Mouse (Mus musculus) heart, embryonic 11.5 days (tissue): ENCODE results near the gene Lipe. TPM values are rescaled to one million over a fixed set of nuclear protein-coding genes. Genes with fewer than 3 reads are reported as not detected.

Experiments
- ATAC-seq: fragments of 200-750 bp; cut with Nextera tagmentation; replicated peaks from 2 replicates; pipeline ENCODE4 v1.8.0; 2017; ENCODE audit warnings: moderate library complexity; ENCODE audit not compliant: insufficient number of reproducible peaks, low FRiP score, low TSS enrichment
- H3K27ac ChIP-seq: fragments of 300-500 bp; sonication (generic); 2 replicates; pipeline ENCODE4 v1.5.1; 2014; ENCODE audit warnings: mild to moderate bottlenecking, low read depth, low read length
- H3K27me3 ChIP-seq: fragments of 300-500 bp; sonication (generic); 2 replicates; pipeline ENCODE4 v1.6.1; 2014; ENCODE audit warnings: mild to moderate bottlenecking, low read length, mixed read lengths; ENCODE audit not compliant: control insufficient read depth, insufficient read depth
- H3K36me3 ChIP-seq: fragments of 300-500 bp; sonication (generic); 2 replicates; pipeline ENCODE4 v1.6.1; 2014; ENCODE audit warnings: mild to moderate bottlenecking, low read length, moderate library complexity, mixed read lengths; ENCODE audit not compliant: control insufficient read depth, insufficient read depth
- H3K4me1 ChIP-seq: fragments of 300-500 bp; sonication (generic); 2 replicates; pipeline ENCODE4 v1.6.1; 2014; ENCODE audit warnings: low read length; ENCODE audit not compliant: control insufficient read depth, insufficient read depth
- H3K4me2 ChIP-seq: fragments of 300-500 bp; sonication (generic); 2 replicates; pipeline ENCODE4 v1.6.1; 2014; ENCODE audit warnings: mild to moderate bottlenecking, moderate library complexity
- H3K4me3 ChIP-seq: fragments of 300-500 bp; sonication (generic); 2 replicates; pipeline ENCODE4 v1.5.1; 2014; ENCODE audit warnings: low read depth, low read length
- H3K9ac ChIP-seq: fragments of 300-500 bp; sonication (generic); 2 replicates; pipeline ENCODE4 v1.6.1; 2014; ENCODE audit warnings: mild to moderate bottlenecking, low read depth, low read length, moderate library complexity
- H3K9me3 ChIP-seq: fragments of 300-500 bp; sonication (generic); replicated peaks from 2 replicates; pipeline ENCODE4 v1.6.1; 2016; ENCODE audit warnings: low read length; ENCODE audit not compliant: control insufficient read depth
- WGBS: fragments of 180-500 bp; shearing (Covaris S2); extraction: QIAGEN DNeasy Blood & Tissue Kit; methylation state at CpG from one replicate; pipeline ENCODE4 v1.1.7; 2014; ENCODE audit not compliant: insufficient replicate concordance; 5-methylcytosine and 5-hydroxymethylcytosine counted together
- polyA plus RNA-seq: library from polyadenylated mRNA; unstranded; fragments of >200 nt; fragmentation: Nextera tagmentation; extraction: Ambion mirVana; gene quantifications from 2 replicates; pipeline ENCODE4 v1.2.1, GENCODE M21; 2014

Gene Lipe
- polyA plus RNA-seq, 1 experiment from 2014 or later, result 1.6 TPM

DNA sequence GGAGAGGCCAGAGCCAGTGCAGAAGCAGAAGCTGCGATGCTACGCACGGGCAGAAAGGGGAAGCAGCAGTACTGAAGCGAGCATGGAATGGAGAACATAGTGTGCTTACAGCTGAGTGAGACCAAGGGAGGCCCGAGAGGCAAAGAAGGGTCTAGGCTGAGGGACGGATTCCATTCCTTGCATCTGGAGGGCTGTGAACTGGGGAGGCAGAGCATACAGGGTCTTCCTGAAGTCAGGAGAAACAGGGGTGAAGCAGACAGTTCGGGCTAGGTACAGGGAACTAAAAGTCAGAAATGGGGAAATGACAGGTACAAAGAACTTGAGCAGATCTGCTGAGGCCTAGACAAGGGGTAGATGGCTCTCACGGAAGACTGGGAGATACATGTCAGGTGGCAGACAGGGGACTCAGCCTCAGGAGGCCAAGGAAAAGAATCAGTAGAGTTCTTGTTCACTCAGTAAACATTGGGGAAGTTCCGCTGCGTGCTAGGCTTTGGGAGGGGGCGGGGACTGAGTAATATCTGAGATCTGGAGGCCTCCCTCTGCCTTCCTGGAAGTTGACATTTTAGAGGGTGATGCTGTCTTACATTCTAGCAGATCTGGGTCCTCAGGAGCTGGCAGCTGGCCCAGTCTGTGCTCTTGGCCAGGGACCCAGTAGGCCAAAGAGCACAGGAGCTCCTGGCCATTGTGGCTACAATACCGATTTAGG lies 12.5 kb downstream of the Lipe start:
- Histone ChIP-seq H3K27me3 (no peaks in the 10 kb centered on the region), H3K9ac (no peak overlapping the region), H3K4me3 (no peak overlapping the region), H3K4me1 (peaks cover 5% of the 10 kb centered on the region; the same call in 1 of the 2 replicates), H3K9me3 (no peaks in the 10 kb centered on the region), H3K36me3 (no peaks in the 10 kb centered on the region; the same call in 1 of the 2 replicates), H3K4me2 (no peak overlapping the region), H3K27ac (peak overlapping the region; percentile 24; the same call in 1 of the 2 replicates)
- ATAC-seq, result no peak; the same call in 1 of the 2 replicates
- WGBS, result 69% methylated on average over 12 of the region's 12 CpGs

DNA sequence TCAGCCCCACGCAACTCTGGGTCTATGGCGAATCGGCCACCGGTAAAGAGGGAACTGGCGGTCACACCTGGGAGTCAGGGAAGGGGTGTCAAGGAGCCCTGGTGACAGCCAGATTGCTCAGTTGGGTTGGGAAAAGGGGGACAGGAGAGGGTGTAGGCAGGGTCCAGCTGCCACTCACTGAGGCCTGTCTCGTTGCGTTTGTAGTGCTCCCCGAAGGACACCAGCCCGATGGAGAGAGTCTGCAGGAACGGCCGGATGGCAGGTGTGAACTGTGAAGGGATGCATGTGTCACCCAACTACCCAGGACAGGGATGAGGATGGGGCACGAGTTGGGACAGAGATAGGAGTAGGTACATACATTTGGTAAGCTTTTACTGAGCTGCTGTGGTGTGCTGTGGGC lies 13.3 kb downstream of the Lipe start:
- no peaks in the 10 kb centered on the region for H3K9me3 ChIP-seq
- H3K27me3 ChIP-seq, result peaks cover 3% of the 10 kb centered on the region; the same call in 1 of the 2 replicates
- peaks cover 9% of the 10 kb centered on the region for H3K4me1 ChIP-seq
- no peak overlapping the region for H3K9ac ChIP-seq
- no peaks in the 10 kb centered on the region; the same call in 1 of the 2 replicates for H3K36me3 ChIP-seq
- H3K4me3 ChIP-seq, result no peak overlapping the region
- no peak for ATAC-seq
- H3K27ac ChIP-seq, result no peak overlapping the region
- H3K4me2 ChIP-seq, result no peak overlapping the region
- 90% methylated on average over 12 of the region's 12 CpGs for WGBS

DNA sequence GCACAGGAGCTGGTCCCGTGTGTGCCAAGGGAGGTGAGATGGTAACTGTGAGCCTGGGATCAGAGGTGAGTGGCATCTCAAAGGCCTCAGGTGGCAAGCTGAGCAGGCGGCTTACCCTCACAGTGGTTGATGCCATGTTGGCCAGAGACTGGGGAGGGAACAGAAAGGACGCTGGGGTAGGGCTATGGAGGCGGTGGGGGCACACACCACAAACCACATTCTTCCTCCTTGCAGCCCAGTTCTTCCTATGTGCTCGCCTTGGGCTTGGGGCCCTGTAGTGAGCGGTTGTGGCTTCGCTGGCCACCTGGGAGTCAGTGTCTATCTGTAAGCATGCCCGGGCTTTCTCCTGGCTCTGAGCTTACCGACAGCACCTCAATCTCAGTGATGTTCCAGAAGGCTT lies 13.7 kb downstream of the Lipe start:
- no peak for ATAC-seq
- Histone ChIP-seq H3K4me3 (no peak overlapping the region), H3K27me3 (peaks cover 3% of the 10 kb centered on the region; the same call in 1 of the 2 replicates), H3K9me3 (no peaks in the 10 kb centered on the region), H3K27ac (no peak overlapping the region), H3K9ac (no peak overlapping the region), H3K4me1 (peaks cover 10% of the 10 kb centered on the region), H3K36me3 (no peaks in the 10 kb centered on the region; the same call in 1 of the 2 replicates), H3K4me2 (no peak overlapping the region)
- WGBS, result 84% methylated on average over 9 of the region's 9 CpGs

DNA sequence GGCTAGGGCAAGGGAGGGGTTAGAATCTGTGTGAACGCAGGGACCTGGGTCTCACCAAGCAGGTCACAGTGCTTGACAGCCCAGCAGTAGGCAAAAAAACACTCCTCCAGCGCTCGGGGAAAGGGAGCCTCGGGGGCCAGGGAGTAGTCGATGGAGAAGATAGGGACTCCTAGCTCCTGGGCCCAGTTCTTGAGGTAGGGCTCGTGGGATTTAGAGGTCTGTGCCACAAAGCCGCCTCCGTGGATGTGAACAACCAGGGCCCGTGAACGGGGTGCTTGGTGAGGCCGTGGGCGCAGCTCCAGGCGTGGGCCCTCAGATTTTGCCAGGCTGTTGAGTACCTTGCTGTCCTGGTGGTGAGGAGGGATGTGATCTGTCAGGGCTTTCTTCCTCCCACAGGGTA lies 14.2 kb downstream of the Lipe start:
- Histone ChIP-seq H3K4me2 (no peak overlapping the region), H3K36me3 (no peaks in the 10 kb centered on the region; the same call in 1 of the 2 replicates), H3K27me3 (peaks cover 3% of the 10 kb centered on the region; the same call in 1 of the 2 replicates), H3K9me3 (no peaks in the 10 kb centered on the region), H3K9ac (no peak overlapping the region), H3K4me1 (peaks cover 14% of the 10 kb centered on the region), H3K27ac (no peak overlapping the region), H3K4me3 (no peak overlapping the region)
- 83% methylated on average over 13 of the region's 13 CpGs for WGBS
- no peak for ATAC-seq

DNA sequence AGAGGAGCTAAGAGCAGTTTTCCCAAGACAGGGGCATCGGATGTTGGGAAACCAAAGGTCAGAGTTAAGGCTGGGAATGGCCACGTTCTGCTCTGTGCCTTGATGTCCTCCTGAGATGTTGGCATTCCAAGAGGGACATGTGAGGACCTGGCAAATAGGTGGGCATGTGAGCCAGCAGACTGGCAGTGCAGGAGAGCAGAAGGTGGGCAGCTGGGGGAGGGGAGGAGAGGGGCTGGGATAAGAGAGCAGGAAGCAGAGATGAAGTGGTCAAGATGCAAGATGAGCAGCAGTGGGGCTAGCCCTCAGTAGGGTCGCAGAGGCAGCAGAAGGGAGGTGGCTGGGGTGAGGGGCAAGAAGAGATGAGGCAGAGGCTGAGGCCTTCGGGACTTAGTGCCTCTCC lies 14.6 kb downstream of the Lipe start:
- no peak overlapping the region for H3K4me2 ChIP-seq
- no peaks in the 10 kb centered on the region for H3K9me3 ChIP-seq
- H3K9ac ChIP-seq, result no peak overlapping the region
- WGBS, result 64% methylated on average over 4 of the region's 4 CpGs
- H3K4me3 ChIP-seq, result no peak overlapping the region
- ATAC-seq, result no peak
- H3K27me3 ChIP-seq, result peaks cover 3% of the 10 kb centered on the region; the same call in 1 of the 2 replicates
- H3K36me3 ChIP-seq, result no peaks in the 10 kb centered on the region; the same call in 1 of the 2 replicates
- no peak overlapping the region for H3K27ac ChIP-seq
- peaks cover 17% of the 10 kb centered on the region for H3K4me1 ChIP-seq

DNA sequence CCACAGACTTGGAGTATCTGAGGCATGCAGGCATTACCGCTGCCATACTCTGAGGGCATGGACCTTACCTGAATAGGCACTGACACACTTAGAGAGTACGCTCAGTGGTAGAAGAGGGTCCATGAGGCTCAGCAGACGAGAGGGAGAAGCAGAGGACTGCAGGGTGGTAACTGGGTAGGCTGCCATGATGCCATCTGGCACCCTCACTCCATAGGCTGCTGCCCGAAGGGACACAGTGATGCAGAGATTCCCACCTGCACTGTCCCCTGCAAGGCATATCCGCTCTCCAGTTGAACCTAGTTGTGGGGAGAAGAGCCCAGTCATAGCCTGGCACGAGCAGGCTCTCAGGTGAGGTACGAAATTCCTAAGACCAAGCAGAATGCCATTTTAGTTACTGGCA lies 15.1 kb downstream of the Lipe start:
- Histone ChIP-seq H3K9ac (no peak overlapping the region), H3K4me2 (no peak overlapping the region), H3K4me3 (no peak overlapping the region), H3K4me1 (peaks cover 17% of the 10 kb centered on the region), H3K27ac (no peak overlapping the region), H3K9me3 (no peaks in the 10 kb centered on the region), H3K36me3 (no peaks in the 10 kb centered on the region; the same call in 1 of the 2 replicates), H3K27me3 (peaks cover 3% of the 10 kb centered on the region; the same call in 1 of the 2 replicates)
- 81% methylated on average over 7 of the region's 7 CpGs for WGBS
- no peak for ATAC-seq

DNA sequence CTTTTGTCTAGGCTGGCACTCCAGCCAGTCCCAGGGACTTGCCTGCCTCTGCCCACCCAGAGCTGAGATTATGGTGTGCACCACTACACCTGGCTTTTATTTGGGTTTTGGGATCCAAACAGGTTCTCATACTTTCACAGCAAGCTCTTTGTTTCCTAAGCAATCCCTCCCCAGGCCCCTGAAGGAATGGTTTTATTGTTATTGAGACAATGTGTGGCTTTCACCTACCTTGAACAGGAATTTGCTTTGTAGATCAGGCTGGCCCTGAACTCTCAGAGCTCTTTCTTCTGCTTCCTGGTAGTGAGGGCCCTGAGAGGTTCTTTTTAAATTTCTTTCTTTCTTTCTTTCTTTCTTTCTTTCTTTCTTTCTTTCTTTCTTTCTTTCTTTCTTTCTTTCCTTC lies 16.0 kb downstream of the Lipe start:
- no peak for ATAC-seq
- H3K27ac ChIP-seq, result no peak overlapping the region
- no peak overlapping the region for H3K4me2 ChIP-seq
- H3K9me3 ChIP-seq, result no peaks in the 10 kb centered on the region
- peaks cover 17% of the 10 kb centered on the region for H3K4me1 ChIP-seq
- H3K4me3 ChIP-seq, result no peak overlapping the region
- peaks cover 3% of the 10 kb centered on the region; the same call in 1 of the 2 replicates for H3K27me3 ChIP-seq
- no peaks in the 10 kb centered on the region for H3K36me3 ChIP-seq
- no peak overlapping the region for H3K9ac ChIP-seq

DNA sequence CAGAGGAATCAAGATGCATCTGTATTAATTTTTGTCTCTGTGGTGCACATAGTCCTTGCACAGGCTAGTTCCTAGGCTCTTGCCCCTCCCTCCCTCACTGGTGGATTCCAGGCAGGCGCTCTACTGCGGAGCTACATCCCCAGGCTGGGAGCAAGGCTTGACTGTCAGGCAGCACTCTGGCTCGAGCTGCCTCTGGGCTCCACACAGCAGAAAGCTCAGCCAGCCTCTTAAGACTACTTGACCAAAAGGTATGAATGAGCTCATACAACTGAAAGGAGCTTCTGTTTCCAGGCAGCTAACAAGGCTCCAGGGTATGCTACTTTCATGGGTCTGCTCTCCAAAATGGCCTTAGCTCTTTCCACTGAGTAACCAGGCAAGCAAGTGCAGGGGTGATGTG lies 17.2 kb downstream of the Lipe start:
- no peaks in the 10 kb centered on the region for H3K36me3 ChIP-seq
- no peak overlapping the region for H3K9ac ChIP-seq
- no peaks in the 10 kb centered on the region for H3K9me3 ChIP-seq
- H3K27me3 ChIP-seq, result peaks cover 3% of the 10 kb centered on the region; the same call in 1 of the 2 replicates
- no peak overlapping the region for H3K27ac ChIP-seq
- no peak for ATAC-seq
- H3K4me3 ChIP-seq, result no peak overlapping the region
- no peak overlapping the region for H3K4me2 ChIP-seq
- peaks cover 14% of the 10 kb centered on the region for H3K4me1 ChIP-seq
- WGBS, result 42% methylated on average over 3 of the region's 3 CpGs
